Mouse (Mus musculus): ENCODE measurements around the gene Pin1.
A peak's percentile ranks its signal among the peaks of the same experiment; 100 is the strongest.

Pin1 gene

DNA sequence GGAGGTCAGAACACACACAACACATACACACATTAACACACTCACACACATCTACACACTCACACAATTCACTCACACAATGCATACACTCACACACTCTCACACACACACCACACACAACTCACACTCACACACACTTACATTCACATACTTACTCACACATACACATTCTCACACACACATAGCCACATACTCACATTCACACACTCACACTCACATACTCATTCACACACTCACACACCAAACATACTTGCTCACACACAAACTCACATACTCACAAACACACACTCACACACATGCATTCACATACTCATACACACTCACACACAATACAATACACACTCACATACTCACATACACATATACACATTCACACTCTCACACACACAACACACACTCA lies 53.5 kb downstream of the Pin1 start:
- DNase-seq, result no peak

- peak; percentile 21 to 24 for DNase-seq
Measured at GRCm38 (mm10) chr9:20705981-20706380, 54.1 kb downstream of the Pin1 start.

- no peak for DNase-seq
Measured at GRCm38 (mm10) chr9:20710471-20710870, 58.6 kb downstream of the Pin1 start.

GRCm38 (mm10) chr9:20712934-20713477 lies 61.1 kb downstream of the Pin1 start:
- DNase-seq, result no peak

DNA sequence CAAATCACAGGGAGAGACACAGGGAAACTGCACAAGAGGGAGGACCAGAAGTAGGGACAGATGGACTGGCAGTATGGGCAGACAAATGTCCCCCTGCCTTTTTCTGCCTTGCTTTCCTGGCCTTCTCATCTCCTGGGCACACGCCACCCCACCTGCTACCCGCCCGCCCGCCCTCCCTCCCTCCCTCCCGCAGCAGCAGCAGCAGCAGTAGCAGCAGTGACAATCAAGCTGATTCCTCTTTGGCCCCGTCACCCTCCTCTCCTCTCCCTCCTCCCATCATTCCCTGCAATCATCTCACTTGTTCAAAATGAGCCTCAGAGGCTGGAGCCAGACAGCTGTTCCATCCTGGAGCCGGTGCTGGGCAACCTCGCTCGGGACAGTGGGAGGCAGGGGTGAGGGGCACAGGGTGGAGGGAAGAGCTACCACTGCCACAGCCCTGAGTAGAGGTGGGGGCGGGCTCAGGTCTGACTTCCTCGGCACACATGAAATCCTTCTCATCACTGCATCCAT lies 61.6 kb downstream of the Pin1 start:
- DNase-seq, result no peak

GRCm38 (mm10) chr9:20715332-20715731 lies 63.4 kb downstream of the Pin1 start:
- DNase-seq, result peak in 1 of 2 experiments; percentile 19

Measured in B cell, adult 2 months (primary cell).